ENCODE assay signal across 8 mouse cellular contexts in the genomic region with DNA sequence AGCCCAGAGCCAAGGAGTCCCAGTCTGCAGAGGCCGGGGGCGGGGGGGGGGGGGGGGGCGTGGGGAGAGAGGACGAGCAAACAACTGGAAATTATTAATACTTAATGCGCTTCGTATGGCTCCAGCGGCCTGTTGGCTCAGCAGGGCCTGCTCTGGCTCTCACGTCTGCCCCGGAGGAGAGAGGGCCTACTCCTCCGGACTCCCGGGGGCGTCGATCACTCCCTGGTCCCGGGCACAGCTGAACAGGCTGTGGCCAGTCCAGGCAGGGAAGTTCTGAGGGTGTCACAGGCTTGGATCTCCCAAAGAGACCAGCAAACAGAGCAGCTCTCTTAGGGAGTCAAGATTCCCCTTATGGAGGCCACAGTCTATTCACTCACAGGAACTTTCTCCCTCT. TPM values are rescaled to one million over a fixed set of nuclear protein-coding genes. Genes with fewer than 3 reads are reported as not detected.
DNase-seq lines count a peak whose midpoint lies in the region; ATAC-seq lines count a peak whose summit lies in the region.

No protein-coding gene starts in this region.

- H3K4me1 ChIP-seq in hindbrain, embryonic 16.5 days (ENCODE audit: control insufficient read depth, insufficient read depth, low read depth, low read length), result peaks cover 13% of the 10 kb centered on the region
- H3K4me1 ChIP-seq in midbrain, embryonic 10.5 days, result peaks cover 48% of the 10 kb centered on the region

- H3K27ac ChIP-seq in hindbrain, embryonic 16.5 days (ENCODE audit: low read depth, low read length), result no peak overlapping the region
- H3K27ac ChIP-seq in midbrain, embryonic 10.5 days (replicated peaks), result peak overlapping the region; percentile 90

- no peaks in the 10 kb centered on the region for H3K36me3 ChIP-seq in hindbrain, embryonic 16.5 days (ENCODE audit: control insufficient read depth, insufficient read depth, low read length)
- H3K36me3 ChIP-seq in midbrain, embryonic 10.5 days, result peaks cover 7% of the 10 kb centered on the region; the same call in 1 of the 2 replicates

- H3K4me2 ChIP-seq in hindbrain, embryonic 16.5 days (ENCODE audit: low read length), result peak overlapping the region; percentile 94

- no peaks in the 10 kb centered on the region for H3K27me3 ChIP-seq in hindbrain, embryonic 16.5 days (replicated peaks; ENCODE audit: control insufficient read depth, insufficient read depth, low read length)
- H3K27me3 ChIP-seq in midbrain, embryonic 10.5 days (ENCODE audit: low read depth, poor library complexity, severe bottlenecking), result peaks cover 40% of the 10 kb centered on the region

- DNase-seq in adrenal gland, postnatal 10 days, result peak; percentile 49
- no peak for DNase-seq in adrenal gland, adult (ENCODE audit: inconsistent age in 2 of 2, low spot score in 1 of 2)
- DNase-seq in spleen, postnatal 4 days (ENCODE audit: low spot score in 2 of 2), result peak; percentile 13 to 73
- DNase-seq in spleen, postnatal 14 days (ENCODE audit: low spot score in 2 of 2), result no peak
- no peak for DNase-seq in midbrain, embryonic 10.5 days (ENCODE audit: low spot score)
- peak; percentile 72 for DNase-seq in yolk sac, embryonic 10.5 days (ENCODE audit: low spot score)
- no peak for DNase-seq in frontal cortex, adult 2 months (ENCODE audit: extremely low spot score in 1 of 2, low spot score in 1 of 2)

- H3K4me3 ChIP-seq in hindbrain, embryonic 16.5 days (ENCODE audit: low read length), result peak overlapping the region; percentile 76
- peak overlapping the region; percentile 77 for H3K4me3 ChIP-seq in midbrain, embryonic 10.5 days

- H3K9ac ChIP-seq in hindbrain, embryonic 16.5 days (ENCODE audit: low read depth, low read length), result peak overlapping the region; percentile 80

- 0 out of 2 replicates have a peak, but pooled peaks have one; percentile 22 for ATAC-seq in hindbrain, embryonic 16.5 days

- no peaks in the 10 kb centered on the region for H3K9me3 ChIP-seq in hindbrain, embryonic 16.5 days (ENCODE audit: control insufficient read depth, low read length)
- no peaks in the 10 kb centered on the region for H3K9me3 ChIP-seq in midbrain, embryonic 10.5 days (replicated peaks)

- WGBS in hindbrain, embryonic 16.5 days, result 3% methylated on average over 10 of the region's 14 CpGs
- WGBS in midbrain, embryonic 10.5 days, result 3% methylated on average over 11 of the region's 14 CpGs

RNA-seq across cellular contexts. Expression of a gene that starts 0.5 kb away (rescaled TPM):
- total RNA-seq in adrenal gland, postnatal 10 days (2021), result 10 to 100 TPM; 61.0 to 75.2 TPM
- polyA plus RNA-seq in hindbrain, embryonic 16.5 days (2015; fragmentation: Nextera tagmentation; extraction: Ambion mirVana), result 12.8 and 13.7 TPM in 2 replicates
- polyA plus RNA-seq in midbrain, embryonic 10.5 days (2016; fragmentation: Nextera tagmentation; extraction: Ambion mirVana), result 14.9 and 16.5 TPM in 2 replicates
- 8.4 and 10.6 TPM in 2 replicates for polyA plus RNA-seq in frontal cortex, adult 2 months (2012; rRNA removed)

RNA-seq across cellular contexts. Expression of a gene that starts 28.4 kb away (rescaled TPM):
- not detected for total RNA-seq in adrenal gland, postnatal 10 days (2021)
- polyA plus RNA-seq in hindbrain, embryonic 16.5 days (2015; fragmentation: Nextera tagmentation; extraction: Ambion mirVana), result 5.0 and 5.2 TPM in 2 replicates
- 0.12 TPM in 1 of 2 replicates, not detected in the other for polyA plus RNA-seq in midbrain, embryonic 10.5 days (2016; fragmentation: Nextera tagmentation; extraction: Ambion mirVana)
- 8.4 and 9.1 TPM in 2 replicates for polyA plus RNA-seq in frontal cortex, adult 2 months (2012; rRNA removed)

Comparison
In these comparisons a context has a peak if more than half of its experiments do, and no peak if none do; other contexts are left out.
1. DNase-seq: peak in adrenal gland, postnatal 10 days (single experiment), spleen, postnatal 4 days (2 of 2) and yolk sac, embryonic 10.5 days (single experiment); none in adrenal gland, adult (0 of 2), spleen, postnatal 14 days (0 of 2), midbrain, embryonic 10.5 days (single experiment) and frontal cortex, adult 2 months (0 of 2).